25 mouse cellular contexts compared by ENCODE assay signal in the genomic region with DNA sequence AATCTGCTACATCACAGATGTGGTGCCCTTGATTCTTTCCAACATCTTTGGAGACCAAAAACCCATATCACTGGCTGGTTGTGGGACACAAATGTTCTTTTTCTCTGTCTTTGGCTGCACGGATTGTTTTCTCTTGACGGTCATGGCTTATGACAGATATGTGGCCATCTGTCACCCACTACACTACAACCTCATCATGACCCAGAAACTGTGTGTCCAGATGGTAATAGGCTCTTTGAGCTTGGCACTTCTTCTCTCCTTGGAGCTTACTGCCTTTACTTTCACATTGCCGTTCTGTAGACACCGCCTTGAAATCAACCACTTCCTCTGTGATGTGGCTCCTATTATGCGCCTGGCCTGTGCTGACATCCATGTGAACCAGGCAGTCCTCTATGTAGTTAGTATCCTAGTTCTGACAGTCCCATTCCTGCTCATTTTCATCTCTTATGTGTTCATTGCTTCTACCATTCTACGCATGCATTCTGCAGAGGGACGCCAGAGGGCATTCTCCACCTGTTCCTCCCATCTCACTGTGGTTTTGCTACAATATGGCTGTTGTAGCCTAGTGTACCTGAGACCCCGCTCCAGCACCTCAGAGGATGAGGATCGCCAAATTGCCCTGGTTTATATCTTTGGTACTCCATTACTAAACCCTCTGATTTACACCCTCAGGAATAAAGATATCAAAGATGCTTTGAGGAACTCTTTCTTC. TPM values are rescaled to one million over a fixed set of nuclear protein-coding genes. Genes with fewer than 3 reads are reported as not detected.
A peak's percentile ranks its signal among the peaks of the same experiment; 100 is the strongest.
DNase-seq lines count a peak whose midpoint lies in the region; ATAC-seq lines count a peak whose summit lies in the region.
"Had no signal": no experiment of that assay in that cellular context is flagged by ENCODE, and none has a peak within 500 bp of the region (broad histone marks: within the 10 kb centered on the region; RNA-seq: fewer than 3 reads in every experiment).

No protein-coding gene starts in this region.

- peaks cover 7% of the 10 kb centered on the region; the same call in 1 of the 2 replicates for H3K9me3 ChIP-seq in heart, embryonic 12.5 days (replicated peaks)
- no peaks in the 10 kb centered on the region for H3K9me3 ChIP-seq in midbrain, embryonic 15.5 days
- H3K9me3 ChIP-seq: forebrain, embryonic 12.5 days; limb, embryonic 12.5 days; liver, embryonic 12.5 days had no signal

- H3K4me3 ChIP-seq in heart, embryonic 12.5 days: no peak overlapping the region
- H3K4me3 ChIP-seq in midbrain, embryonic 15.5 days: no peak overlapping the region
- H3K4me3 ChIP-seq: embryonic facial prominence, embryonic 10.5 days; forebrain, embryonic 12.5 days; hindbrain, embryonic 10.5 days; limb, embryonic 12.5 days; liver, embryonic 12.5 days had no signal

- peak; percentile 59 for DNase-seq in heart, adult 11 months
- peak; percentile 16 for DNase-seq in cerebellum, adult 11 months
- DNase-seq in cerebellum, postnatal 10 days: peak; percentile 35 to 40
- DNase-seq in heart, adult 9 months (ENCODE audit: low spot score in 2 of 2): no peak
- no peak for DNase-seq in urinary bladder, postnatal 4 days (ENCODE audit: low spot score in 2 of 2)
- DNase-seq: adrenal gland, adult 2 months; gastrocnemius, postnatal 25 days; kidney, adult 18-20 months; kidney, postnatal 14 days; layer of hippocampus, adult 9-11 months; lung, adult 2 months; lung, postnatal 36 days; right cerebral cortex, adult 18-20 months had no signal

- H3K4me2 ChIP-seq in heart, embryonic 12.5 days: no peak overlapping the region
- H3K4me2 ChIP-seq in midbrain, embryonic 15.5 days: no peak overlapping the region
- H3K4me2 ChIP-seq: forebrain, embryonic 12.5 days; limb, embryonic 12.5 days; liver, embryonic 12.5 days had no signal

- H3K36me3 ChIP-seq in heart, embryonic 12.5 days: no peaks in the 10 kb centered on the region
- H3K36me3 ChIP-seq in midbrain, embryonic 15.5 days (replicated peaks): no peaks in the 10 kb centered on the region
- H3K36me3 ChIP-seq: embryonic facial prominence, embryonic 10.5 days; forebrain, embryonic 12.5 days; hindbrain, embryonic 10.5 days; limb, embryonic 12.5 days; liver, embryonic 12.5 days had no signal

- no peaks in the 10 kb centered on the region for H3K4me1 ChIP-seq in heart, embryonic 12.5 days (replicated peaks)
- no peaks in the 10 kb centered on the region for H3K4me1 ChIP-seq in midbrain, embryonic 15.5 days
- H3K4me1 ChIP-seq: embryonic facial prominence, embryonic 10.5 days; forebrain, embryonic 12.5 days; hindbrain, embryonic 10.5 days; limb, embryonic 12.5 days; liver, embryonic 12.5 days had no signal

- H3K9ac ChIP-seq in heart, embryonic 12.5 days: no peak overlapping the region
- no peak overlapping the region for H3K9ac ChIP-seq in midbrain, embryonic 15.5 days
- H3K9ac ChIP-seq: forebrain, embryonic 12.5 days; limb, embryonic 12.5 days; liver, embryonic 12.5 days had no signal

- no peak for ATAC-seq in heart, embryonic 12.5 days (ENCODE audit: insufficient number of reproducible peaks, low FRiP score)
- ATAC-seq in midbrain, embryonic 15.5 days (replicated peaks): no peak
- ATAC-seq: CD4-positive, CD25-positive, alpha-beta regulatory T cell, adult 4 months; hindbrain, postnatal 0 days; liver, embryonic 12.5 days had no signal

- no peaks in the 10 kb centered on the region for H3K27me3 ChIP-seq in heart, embryonic 12.5 days (replicated peaks)
- H3K27me3 ChIP-seq in midbrain, embryonic 15.5 days (replicated peaks): no peaks in the 10 kb centered on the region
- H3K27me3 ChIP-seq: forebrain, embryonic 12.5 days; limb, embryonic 12.5 days; liver, embryonic 12.5 days had no signal

- 86% methylated on average over 9 of the region's 9 CpGs for WGBS in heart, embryonic 12.5 days
- 91% methylated on average over 9 of the region's 9 CpGs for WGBS in midbrain, embryonic 15.5 days

- no peak overlapping the region for H3K27ac ChIP-seq in heart, embryonic 12.5 days (ENCODE audit: poor library complexity, severe bottlenecking)
- H3K27ac ChIP-seq in midbrain, embryonic 15.5 days: no peak overlapping the region
- H3K27ac ChIP-seq: embryonic facial prominence, embryonic 10.5 days; forebrain, embryonic 12.5 days; hindbrain, embryonic 10.5 days; hindbrain, postnatal 0 days; limb, embryonic 12.5 days; liver, embryonic 12.5 days had no signal

RNA-seq across cellular contexts. Expression of a gene that starts 4.3 kb away (rescaled TPM):
- polyA plus RNA-seq in heart, embryonic 12.5 days (2016; fragmentation: Nextera tagmentation; extraction: Ambion mirVana): not detected in 2 replicates
- polyA plus RNA-seq in midbrain, embryonic 15.5 days (2015; fragmentation: Nextera tagmentation; extraction: Ambion mirVana): not detected in 2 replicates
- polyA plus RNA-seq: adrenal gland, adult 2 months; brain, embryonic 14.5 days; CD4-positive, CD25-positive, alpha-beta regulatory T cell, adult 4 months; embryonic facial prominence, embryonic 10.5 days; forebrain, embryonic 12.5 days; heart, postnatal 0 days; hindbrain, embryonic 10.5 days; hindbrain, postnatal 0 days; limb, embryonic 12.5 days; liver, embryonic 12.5 days; lung, adult 2 months; neural tube, embryonic 11.5 days had no signal

RNA-seq across cellular contexts. Expression of a gene that starts 9.0 kb away (rescaled TPM):
- polyA plus RNA-seq in heart, embryonic 12.5 days (2016; fragmentation: Nextera tagmentation; extraction: Ambion mirVana): not detected in 2 replicates
- polyA plus RNA-seq in midbrain, embryonic 15.5 days (2015; fragmentation: Nextera tagmentation; extraction: Ambion mirVana): not detected in 2 replicates
- polyA plus RNA-seq: adrenal gland, adult 2 months; brain, embryonic 14.5 days; CD4-positive, CD25-positive, alpha-beta regulatory T cell, adult 4 months; embryonic facial prominence, embryonic 10.5 days; forebrain, embryonic 12.5 days; heart, postnatal 0 days; hindbrain, embryonic 10.5 days; hindbrain, postnatal 0 days; limb, embryonic 12.5 days; liver, embryonic 12.5 days; lung, adult 2 months; neural tube, embryonic 11.5 days had no signal

RNA-seq across cellular contexts. Expression of a gene that starts 29.2 kb away (rescaled TPM):
- polyA plus RNA-seq in heart, embryonic 12.5 days (2016; fragmentation: Nextera tagmentation; extraction: Ambion mirVana): not detected in 2 replicates
- not detected in 2 replicates for polyA plus RNA-seq in midbrain, embryonic 15.5 days (2015; fragmentation: Nextera tagmentation; extraction: Ambion mirVana)
- polyA plus RNA-seq: adrenal gland, adult 2 months; brain, embryonic 14.5 days; CD4-positive, CD25-positive, alpha-beta regulatory T cell, adult 4 months; embryonic facial prominence, embryonic 10.5 days; forebrain, embryonic 12.5 days; heart, postnatal 0 days; hindbrain, embryonic 10.5 days; hindbrain, postnatal 0 days; limb, embryonic 12.5 days; liver, embryonic 12.5 days; lung, adult 2 months; neural tube, embryonic 11.5 days had no signal

RNA-seq across cellular contexts. Expression of a gene that starts 29.3 kb away (rescaled TPM):
- not detected in 2 replicates for polyA plus RNA-seq in heart, embryonic 12.5 days (2016; fragmentation: Nextera tagmentation; extraction: Ambion mirVana)
- not detected in 2 replicates for polyA plus RNA-seq in midbrain, embryonic 15.5 days (2015; fragmentation: Nextera tagmentation; extraction: Ambion mirVana)
- polyA plus RNA-seq: adrenal gland, adult 2 months; brain, embryonic 14.5 days; CD4-positive, CD25-positive, alpha-beta regulatory T cell, adult 4 months; embryonic facial prominence, embryonic 10.5 days; forebrain, embryonic 12.5 days; heart, postnatal 0 days; hindbrain, embryonic 10.5 days; hindbrain, postnatal 0 days; limb, embryonic 12.5 days; liver, embryonic 12.5 days; lung, adult 2 months; neural tube, embryonic 11.5 days had no signal

RNA-seq across cellular contexts. Expression of a gene that starts 45.6 kb away (rescaled TPM):
- polyA plus RNA-seq in heart, embryonic 12.5 days (2016; fragmentation: Nextera tagmentation; extraction: Ambion mirVana): not detected in 2 replicates
- not detected in 2 replicates for polyA plus RNA-seq in midbrain, embryonic 15.5 days (2015; fragmentation: Nextera tagmentation; extraction: Ambion mirVana)
- polyA plus RNA-seq: adrenal gland, adult 2 months; brain, embryonic 14.5 days; CD4-positive, CD25-positive, alpha-beta regulatory T cell, adult 4 months; embryonic facial prominence, embryonic 10.5 days; forebrain, embryonic 12.5 days; heart, postnatal 0 days; hindbrain, embryonic 10.5 days; hindbrain, postnatal 0 days; limb, embryonic 12.5 days; liver, embryonic 12.5 days; lung, adult 2 months; neural tube, embryonic 11.5 days had no signal

Comparison
In these comparisons a context has a peak if more than half of its experiments do, and no peak if none do; other contexts are left out.
1. DNase-seq: peak in heart, adult 11 months (single experiment), cerebellum, adult 11 months (single experiment) and cerebellum, postnatal 10 days (2 of 2); none in heart, adult 9 months (0 of 2) and urinary bladder, postnatal 4 days (0 of 2).